Mouse (Mus musculus): Measurements from ENCODE around the gene Map4k5.

Gene Map4k5

DNA sequence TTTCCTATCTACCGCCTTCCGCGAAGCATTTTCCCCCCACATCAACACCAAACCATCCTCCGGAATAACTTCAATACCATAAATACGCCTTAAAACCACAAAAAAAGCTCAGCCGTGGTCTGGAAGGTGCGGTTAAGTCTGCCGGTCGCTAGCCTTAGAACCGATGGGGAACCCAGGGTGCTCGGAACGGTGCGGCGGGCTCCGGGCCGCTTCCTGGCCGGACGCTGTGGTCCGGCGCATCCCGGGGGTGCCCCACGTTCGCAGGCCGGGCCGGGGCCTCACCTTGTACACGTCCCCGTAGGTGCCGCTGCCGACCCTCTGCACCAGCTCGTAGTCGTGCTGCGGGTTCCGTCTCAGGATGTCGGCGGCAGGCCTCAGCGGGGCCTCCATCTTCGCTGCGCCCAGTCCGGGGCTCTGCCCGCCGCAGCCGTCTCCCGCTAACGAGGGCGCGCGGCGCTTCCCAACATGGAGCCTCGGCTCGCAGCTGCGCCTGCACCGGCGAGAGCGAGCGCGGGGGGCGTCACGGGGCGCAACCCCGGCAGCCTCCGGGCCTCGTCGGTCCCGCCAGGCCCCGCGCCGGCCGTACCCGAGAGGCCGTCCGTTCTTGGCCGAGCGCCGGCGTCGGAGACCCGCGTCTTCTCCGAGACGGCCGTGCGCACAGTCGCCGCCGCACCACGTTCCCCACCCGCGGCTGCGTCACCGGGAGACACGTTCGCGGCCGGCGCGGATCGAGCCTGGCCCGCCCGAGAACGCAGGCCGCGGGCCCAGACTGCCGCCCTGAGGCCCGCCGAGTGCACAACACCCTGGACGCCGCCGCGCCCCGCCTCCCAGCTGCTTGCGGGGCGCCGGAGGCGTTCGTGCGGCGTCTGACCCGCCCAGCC lies at the start of gene Map4k5, which contains the start of gene Atl1:
Gene Map4k5, minus strand, starts transcription at position 830 of the 881 bp plus-strand sequence.
Gene Atl1, plus strand, starts transcription at position 244 of the 881 bp plus-strand sequence.
- peak; percentile 94 for DNase-seq

- no peak for DNase-seq
Measured at GRCm38 (mm10) chr12:69941655-69942329, 48.8 kb upstream of the Map4k5 start.

DNA sequence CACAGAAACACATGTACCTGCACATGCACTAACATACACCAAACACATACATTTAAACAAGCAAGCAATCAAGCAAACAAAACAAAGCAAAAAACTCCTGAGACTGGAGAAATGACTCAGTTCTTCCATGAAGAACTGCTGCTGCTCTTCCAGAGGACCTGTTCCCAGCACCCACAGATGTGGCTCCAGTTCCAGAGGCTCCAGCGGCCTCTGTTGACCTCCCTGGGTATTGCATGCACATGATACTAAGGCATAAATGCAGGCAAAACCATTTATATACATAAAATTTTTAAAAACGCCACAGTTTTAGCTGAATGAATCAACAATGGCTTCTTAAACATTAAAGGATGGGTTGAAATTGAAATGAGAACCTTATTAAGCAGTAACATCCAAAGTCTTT lies 46.3 kb upstream of the Map4k5 start:
- DNase-seq = no peak

GRCm38 (mm10) chr12:69937731-69938130 lies 44.7 kb upstream of the Map4k5 start:
- no peak for DNase-seq

- DNase-seq = no peak
Measured at GRCm38 (mm10) chr12:69926716-69927115, 33.7 kb upstream of the Map4k5 start.

GRCm38 (mm10) chr12:69924012-69924411 lies 31.0 kb upstream of the Map4k5 start:
- peak; percentile 40 for DNase-seq

DNA sequence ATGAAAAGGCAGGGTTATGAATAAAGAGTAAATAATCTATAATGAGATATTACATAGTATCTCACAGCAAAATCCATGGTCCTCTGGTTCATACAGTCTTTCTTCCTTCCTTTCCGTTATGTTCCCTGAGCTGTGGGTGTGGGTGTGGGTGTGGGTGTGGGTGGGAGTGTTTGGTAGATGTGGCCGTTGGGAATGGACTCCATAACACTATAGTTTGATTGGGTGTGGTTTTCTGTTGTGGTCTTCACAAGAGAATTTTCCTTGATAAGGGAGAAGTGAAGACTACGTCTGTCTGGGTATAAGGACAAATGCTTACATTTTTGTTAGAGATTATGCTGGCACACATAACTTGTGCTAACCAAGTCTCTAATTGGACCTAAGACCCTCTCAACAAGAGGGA lies 30.6 kb upstream of the Map4k5 start:
- no peak for DNase-seq

DNA sequence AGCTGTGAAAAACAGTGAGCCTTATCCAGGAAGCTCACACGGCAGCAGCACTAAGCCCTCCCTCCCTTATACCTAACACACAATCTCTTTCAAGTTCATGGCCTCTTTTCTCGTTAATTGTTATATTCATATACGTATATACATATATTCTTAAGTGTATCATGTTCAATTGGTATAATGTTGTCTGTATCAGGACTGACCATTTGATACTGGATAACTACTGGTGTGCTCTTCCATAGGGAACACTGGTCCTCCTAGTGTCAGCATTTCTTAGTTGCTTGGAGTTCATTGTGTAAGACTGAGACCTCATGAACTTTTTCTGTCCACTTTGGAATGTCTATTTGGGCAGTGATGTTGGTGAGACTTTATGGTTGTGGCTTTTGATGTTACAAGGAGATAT lies 30.1 kb upstream of the Map4k5 start:
- DNase-seq = no peak

GRCm38 (mm10) chr12:69922099-69922498 lies 29.1 kb upstream of the Map4k5 start:
- no peak for DNase-seq

GRCm38 (mm10) chr12:69917870-69918269 lies 24.9 kb upstream of the Map4k5 start:
- DNase-seq = no peak

DNA sequence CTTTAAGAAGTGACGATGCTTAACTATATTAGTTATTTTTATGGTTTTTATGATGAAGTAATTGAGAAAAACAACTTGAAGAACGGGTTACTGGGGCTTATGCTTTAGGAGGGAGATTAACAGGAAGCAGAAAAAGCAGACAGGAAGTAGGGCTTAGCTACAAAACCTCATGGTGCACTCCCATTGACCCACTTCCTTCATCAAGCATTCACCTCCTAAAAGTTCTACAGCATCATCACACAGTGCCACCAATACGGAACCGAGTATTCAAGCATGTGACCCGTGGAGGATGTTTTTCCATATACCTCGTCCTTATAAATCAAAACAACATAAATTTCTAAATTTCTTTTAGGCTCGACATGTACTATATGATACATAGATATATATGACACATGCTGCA lies 19.7 kb upstream of the Map4k5 start:
- DNase-seq = no peak

- DNase-seq = no peak
Measured at GRCm38 (mm10) chr12:69911906-69912305, 18.9 kb upstream of the Map4k5 start.

GRCm38 (mm10) chr12:69908511-69908900 lies 15.5 kb upstream of the Map4k5 start:
- DNase-seq = no peak

GRCm38 (mm10) chr12:69907667-69908510 lies 14.9 kb upstream of the Map4k5 start:
- DNase-seq = no peak

DNA sequence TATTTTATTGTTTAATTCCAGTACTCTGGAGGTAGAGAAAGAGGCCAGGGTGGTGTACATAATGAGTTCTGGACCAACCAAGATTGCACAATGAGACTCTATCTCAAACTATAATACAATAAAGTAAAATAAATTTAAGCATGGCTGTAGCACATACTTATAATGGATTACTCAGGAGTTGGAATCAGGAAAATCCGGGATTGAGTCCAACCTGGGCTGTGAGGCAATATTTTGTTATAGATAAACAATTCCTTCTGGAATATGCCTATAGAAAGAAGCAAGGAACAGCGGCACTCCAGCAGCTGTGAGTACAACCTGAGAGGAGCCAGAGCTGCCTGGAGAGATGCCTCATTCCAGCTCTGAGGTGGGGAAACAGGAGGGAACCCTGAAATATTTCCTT lies 12.0 kb upstream of the Map4k5 start:
- DNase-seq = no peak

DNA sequence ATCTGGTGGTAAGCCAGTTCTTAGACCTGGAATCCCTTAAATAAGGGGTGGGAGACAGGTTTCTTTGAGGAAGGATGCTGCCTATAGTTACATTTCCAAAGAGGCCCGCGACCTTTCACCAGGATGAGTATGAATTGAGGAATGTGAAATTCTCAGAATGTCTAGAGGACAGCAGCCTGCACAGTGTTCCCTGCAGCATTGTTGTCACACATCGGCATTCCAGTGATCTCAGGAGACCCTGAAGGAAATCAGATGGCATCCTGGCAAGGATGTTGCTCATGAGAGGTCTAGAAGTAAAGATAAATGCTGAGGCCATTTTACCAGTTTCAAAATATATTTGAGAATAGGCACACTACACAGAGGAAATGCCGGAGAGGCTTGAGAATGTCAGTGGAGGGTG lies 5.1 kb upstream of the Map4k5 start:
- no peak for DNase-seq

GRCm38 (mm10) chr12:69895046-69895445 lies 2.0 kb upstream of the Map4k5 start:
- DNase-seq = no peak

DNA sequence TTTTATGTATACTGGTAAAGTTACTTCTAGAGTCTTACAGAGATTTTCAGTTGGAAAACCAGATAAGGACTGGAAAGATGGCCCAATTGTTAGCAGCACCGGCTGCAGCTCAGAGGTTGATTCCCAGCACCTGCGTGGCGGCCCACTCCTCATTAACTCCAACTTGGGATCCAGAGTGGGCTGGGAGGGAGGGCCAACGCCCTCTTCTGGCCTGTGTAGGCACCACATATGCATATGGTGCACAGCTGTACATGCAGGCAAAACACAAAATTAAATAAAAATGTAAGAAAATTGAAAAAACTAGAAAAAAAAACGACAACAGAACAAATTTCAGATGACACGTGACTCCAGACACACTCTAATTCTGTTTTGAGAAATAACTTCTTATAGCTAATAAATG lies 927 bp upstream of the Map4k5 start:
- DNase-seq = no peak

DNA sequence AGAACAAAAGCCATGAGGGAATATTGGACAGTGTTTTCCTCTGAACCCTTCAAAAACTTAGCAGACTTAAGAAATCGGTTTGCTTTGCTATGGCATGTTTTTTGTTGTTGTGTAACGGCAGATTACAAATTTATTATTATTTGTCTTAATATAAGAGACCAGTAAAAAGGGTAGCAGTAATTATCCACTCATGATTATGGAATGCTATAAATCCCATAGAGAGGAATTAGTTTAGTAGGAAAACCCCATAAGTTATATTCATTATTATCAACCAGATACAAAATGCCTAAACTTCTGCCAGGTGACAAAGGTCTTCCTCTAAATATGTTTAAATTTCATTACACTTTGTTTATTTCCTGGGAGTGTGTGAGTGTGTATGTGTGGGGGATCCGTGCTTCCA lies 1.3 kb downstream of the Map4k5 start:
- no peak for DNase-seq

DNA sequence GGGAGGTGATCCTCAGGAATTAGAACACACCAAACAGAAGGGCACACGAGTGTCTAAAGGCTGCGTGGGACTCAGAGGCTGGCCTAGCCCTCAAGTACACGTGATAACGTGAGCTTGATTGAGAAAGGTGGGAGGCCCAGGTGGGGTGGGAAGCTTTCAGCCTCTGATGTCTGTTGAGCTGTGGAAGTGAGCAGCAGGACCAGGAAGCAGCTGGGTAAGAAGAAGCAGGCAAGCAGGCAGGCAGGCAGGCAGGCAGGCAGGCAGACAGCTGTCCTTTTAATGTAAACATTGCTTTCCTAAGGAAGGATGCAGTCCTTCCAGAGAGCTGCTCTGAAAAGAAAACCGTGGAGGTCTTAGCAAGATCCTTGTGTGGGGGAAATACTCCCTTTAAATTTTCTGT lies 2.5 kb downstream of the Map4k5 start:
- DNase-seq = no peak

GRCm38 (mm10) chr12:69890051-69890450 lies 2.9 kb downstream of the Map4k5 start:
- DNase-seq = no peak

- no peak for DNase-seq
Measured at GRCm38 (mm10) chr12:69888345-69888744, 4.7 kb downstream of the Map4k5 start.

DNA sequence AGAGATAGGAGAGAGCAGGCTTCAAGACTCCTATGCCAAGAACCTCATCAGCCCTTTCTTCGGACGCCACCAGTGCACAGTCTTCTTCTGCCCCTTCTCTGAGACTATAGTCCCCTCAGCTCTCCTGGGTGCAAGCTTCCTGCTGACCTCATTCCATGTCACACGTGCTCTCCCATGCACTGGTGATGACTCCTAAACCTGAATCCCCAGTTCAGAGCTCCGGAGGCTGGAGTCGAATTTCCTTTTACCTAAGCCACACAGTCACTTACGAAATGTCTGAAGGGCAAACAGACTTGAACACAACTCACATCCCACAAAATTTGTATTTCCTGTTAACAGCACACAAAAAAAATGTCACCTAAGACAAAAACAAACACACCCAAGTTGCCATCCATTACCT lies 5.2 kb downstream of the Map4k5 start:
- DNase-seq = no peak
